Mouse (Mus musculus): ENCODE data around the gene Srarp. TPM values are rescaled to one million over a fixed set of nuclear protein-coding genes. Genes with fewer than 3 reads are reported as not detected.

Gene Srarp
- polyA plus RNA-seq, 1 experiment from 2014 or later, result not detected

DNA sequence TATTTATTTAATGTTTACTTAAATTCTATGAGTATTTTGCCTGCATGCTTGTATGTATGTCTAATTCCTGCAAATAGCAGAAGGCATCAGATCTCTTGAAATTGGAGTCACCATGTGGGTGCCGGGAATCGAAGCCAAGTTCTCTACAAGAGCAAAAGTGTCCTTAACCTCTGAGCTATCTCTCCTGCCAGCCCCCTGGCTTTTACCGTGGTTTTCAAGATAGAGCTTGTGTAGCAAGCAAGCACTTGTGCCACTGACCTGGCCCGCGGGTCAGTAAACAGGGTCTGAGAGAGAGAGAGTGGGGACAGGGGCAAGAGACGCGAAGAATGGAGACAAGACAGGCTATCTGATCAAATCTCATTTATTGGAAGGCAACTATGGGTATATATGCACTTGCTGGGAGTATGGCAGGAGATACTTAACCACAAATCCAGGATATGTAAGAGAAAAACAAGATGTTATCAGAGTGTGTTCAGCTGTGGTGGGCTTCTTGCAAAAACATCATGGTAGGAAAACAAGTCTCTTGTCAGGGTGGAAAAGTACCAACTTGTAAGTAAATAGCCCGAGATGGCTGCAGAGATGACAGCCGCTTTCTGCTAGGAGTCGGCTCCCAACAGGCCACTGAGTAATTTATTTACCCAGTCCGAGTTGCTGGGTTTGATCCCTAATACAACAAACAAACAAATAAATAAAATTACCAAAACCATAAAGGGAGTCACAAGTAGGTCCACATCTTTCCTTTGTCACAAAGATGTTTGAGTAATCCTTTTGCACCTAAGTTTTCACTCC, 7.9 kb upstream of the Srarp start:
- no peak for ATAC-seq
- Histone ChIP-seq H3K4me3 (ENCODE audit: low read depth, low read length) (peak overlapping the region; percentile 95), H3K27me3 (replicated peaks; ENCODE audit: control insufficient read depth, insufficient read depth, low read length) (no peaks in the 10 kb centered on the region), H3K27ac (ENCODE audit: low read depth, low read length) (no peak overlapping the region), H3K9ac (ENCODE audit: low read depth, low read length) (peak overlapping the region; percentile 79), H3K9me3 (ENCODE audit: control insufficient read depth) (no peaks in the 10 kb centered on the region), H3K36me3 (ENCODE audit: control insufficient read depth, insufficient read depth) (peaks cover 12% of the 10 kb centered on the region), H3K4me1 (replicated peaks; ENCODE audit: control insufficient read depth, insufficient read depth, low read length) (peaks cover 4% of the 10 kb centered on the region; the same call in 1 of the 2 replicates), H3K4me2 (replicated peaks; ENCODE audit: low read depth) (peak overlapping the region; percentile 94)
- TF ChIP-seq CTCF (IDR thresholded peaks at IDR 0.05; ENCODE audit: low read depth), result no peak
- WGBS, result 37% methylated on average over 11 of the region's 11 CpGs

DNA sequence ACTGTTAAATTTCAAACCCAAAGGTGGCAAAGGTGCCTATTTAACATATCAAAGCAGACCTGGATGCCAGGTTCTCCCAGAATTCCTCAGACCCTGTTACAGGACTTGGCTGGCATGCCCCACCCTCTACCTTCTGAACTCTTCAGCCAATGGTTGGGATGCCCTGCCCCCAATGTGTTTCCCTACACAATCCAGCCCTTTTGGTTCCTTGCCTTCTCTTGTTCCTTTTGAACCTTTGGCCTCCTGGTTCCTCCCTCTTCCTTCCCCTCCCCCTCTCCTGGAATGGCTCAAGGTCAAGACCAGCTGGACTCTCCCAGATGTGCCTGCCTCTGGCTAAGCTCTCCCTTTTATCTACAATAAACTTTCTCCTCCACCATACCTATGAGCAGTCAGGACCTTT, 5.0 kb upstream of the Srarp start:
- Histone ChIP-seq H3K4me2 (replicated peaks; ENCODE audit: low read depth) (no peak overlapping the region), H3K9me3 (ENCODE audit: control insufficient read depth) (no peaks in the 10 kb centered on the region), H3K36me3 (ENCODE audit: control insufficient read depth, insufficient read depth) (no peaks in the 10 kb centered on the region), H3K9ac (ENCODE audit: low read depth, low read length) (no peak overlapping the region), H3K4me1 (replicated peaks; ENCODE audit: control insufficient read depth, insufficient read depth, low read length) (peaks cover 4% of the 10 kb centered on the region; the same call in 1 of the 2 replicates), H3K4me3 (ENCODE audit: low read depth, low read length) (no peak overlapping the region), H3K27me3 (replicated peaks; ENCODE audit: control insufficient read depth, insufficient read depth, low read length) (no peaks in the 10 kb centered on the region), H3K27ac (ENCODE audit: low read depth, low read length) (no peak overlapping the region)
- ATAC-seq, result no peak
- no peak for TF ChIP-seq CTCF (IDR thresholded peaks at IDR 0.05; ENCODE audit: low read depth)

GRCm38 (mm10) chr4:141439083-141439803, 3.3 kb upstream of the Srarp start:
- no peak for ATAC-seq

GRCm38 (mm10) chr4:141433191-141433590, 2.7 kb downstream of the Srarp start:
- Histone ChIP-seq H3K27me3 (replicated peaks; ENCODE audit: control insufficient read depth, insufficient read depth, low read length) (no peaks in the 10 kb centered on the region), H3K9me3 (ENCODE audit: control insufficient read depth) (no peaks in the 10 kb centered on the region), H3K27ac (ENCODE audit: low read depth, low read length) (no peak overlapping the region), H3K36me3 (ENCODE audit: control insufficient read depth, insufficient read depth) (no peaks in the 10 kb centered on the region), H3K4me3 (ENCODE audit: low read depth, low read length) (no peak overlapping the region), H3K4me2 (replicated peaks; ENCODE audit: low read depth) (no peak overlapping the region), H3K4me1 (replicated peaks; ENCODE audit: control insufficient read depth, insufficient read depth, low read length) (no peaks in the 10 kb centered on the region), H3K9ac (ENCODE audit: low read depth, low read length) (no peak overlapping the region)
- 84% methylated on average over 18 of the region's 18 CpGs for WGBS
- ATAC-seq, result no peak
- TF ChIP-seq CTCF (IDR thresholded peaks at IDR 0.05; ENCODE audit: low read depth), result no peak

More at GRCm38 (mm10) chr4:141439083-141439803, 3.3 kb upstream of the Srarp start:
- H3K9me3 ChIP-seq (ENCODE audit: control insufficient read depth), result no peaks in the 10 kb centered on the region
- no peaks in the 10 kb centered on the region for H3K36me3 ChIP-seq (ENCODE audit: control insufficient read depth, insufficient read depth)
- no peaks in the 10 kb centered on the region for H3K27me3 ChIP-seq (replicated peaks; ENCODE audit: control insufficient read depth, insufficient read depth, low read length)
- 57% methylated on average over 12 of the region's 12 CpGs for WGBS
- H3K4me2 ChIP-seq (replicated peaks; ENCODE audit: low read depth), result no peak overlapping the region
- no peak for TF ChIP-seq CTCF (IDR thresholded peaks at IDR 0.05; ENCODE audit: low read depth)
- no peaks in the 10 kb centered on the region for H3K4me1 ChIP-seq (replicated peaks; ENCODE audit: control insufficient read depth, insufficient read depth, low read length)
- no peak overlapping the region for H3K27ac ChIP-seq (ENCODE audit: low read depth, low read length)
- no peak overlapping the region for H3K9ac ChIP-seq (ENCODE audit: low read depth, low read length)
- H3K4me3 ChIP-seq (ENCODE audit: low read depth, low read length), result no peak overlapping the region

DNA sequence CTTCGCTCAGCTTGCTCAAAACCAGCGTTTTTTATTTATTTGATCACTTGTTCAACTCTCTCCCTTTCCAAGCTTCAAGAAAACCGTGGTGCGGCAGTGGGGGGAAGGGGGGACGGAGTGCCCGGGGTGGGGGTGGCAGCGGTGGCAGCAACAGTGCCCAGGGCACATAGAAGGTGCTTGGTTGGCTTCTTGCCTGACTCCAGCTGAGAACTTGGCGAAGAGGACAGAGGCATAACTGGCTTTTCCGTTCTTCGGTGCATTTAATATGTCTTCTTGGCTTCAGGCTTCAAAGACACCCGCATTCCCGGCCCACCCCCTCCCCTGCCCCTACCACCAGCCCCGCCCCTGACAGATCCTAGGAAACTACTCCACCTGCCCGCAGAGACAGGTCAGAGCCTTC, 3.2 kb downstream of the Srarp start:
- Histone ChIP-seq H3K36me3 (ENCODE audit: control insufficient read depth, insufficient read depth) (no peaks in the 10 kb centered on the region), H3K9me3 (ENCODE audit: control insufficient read depth) (no peaks in the 10 kb centered on the region), H3K4me1 (replicated peaks; ENCODE audit: control insufficient read depth, insufficient read depth, low read length) (no peaks in the 10 kb centered on the region), H3K27ac (ENCODE audit: low read depth, low read length) (no peak overlapping the region), H3K9ac (ENCODE audit: low read depth, low read length) (no peak overlapping the region), H3K27me3 (replicated peaks; ENCODE audit: control insufficient read depth, insufficient read depth, low read length) (no peaks in the 10 kb centered on the region), H3K4me3 (ENCODE audit: low read depth, low read length) (no peak overlapping the region), H3K4me2 (replicated peaks; ENCODE audit: low read depth) (no peak overlapping the region)
- no peak for ATAC-seq
- no peak for TF ChIP-seq CTCF (IDR thresholded peaks at IDR 0.05; ENCODE audit: low read depth)
- 59% methylated on average over 14 of the region's 14 CpGs for WGBS

DNA sequence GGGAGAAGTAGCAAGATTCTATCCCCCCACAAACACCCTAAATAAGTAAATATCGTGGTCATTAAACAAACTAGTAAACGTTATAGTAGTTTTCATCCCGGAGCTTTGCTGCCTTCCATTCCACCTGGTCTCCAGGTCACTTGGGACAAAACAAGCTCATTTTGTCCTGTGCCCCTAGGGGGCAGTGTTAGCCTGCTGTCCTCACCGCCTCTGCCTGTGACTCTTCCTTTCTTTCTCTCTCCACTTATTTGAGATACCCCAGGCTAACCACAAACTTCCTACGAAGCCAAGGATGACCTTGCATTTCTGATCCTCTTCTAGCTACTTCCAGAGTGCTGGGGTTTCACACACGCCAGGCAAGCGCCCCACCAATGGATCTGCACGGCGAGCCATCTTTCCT, 4.9 kb downstream of the Srarp start:
- 41% methylated on average over 9 of the region's 9 CpGs for WGBS
- no peak overlapping the region for H3K9ac ChIP-seq (ENCODE audit: low read depth, low read length)
- H3K4me3 ChIP-seq (ENCODE audit: low read depth, low read length), result no peak overlapping the region
- no peak overlapping the region for H3K4me2 ChIP-seq (replicated peaks; ENCODE audit: low read depth)
- H3K36me3 ChIP-seq (ENCODE audit: control insufficient read depth, insufficient read depth), result no peaks in the 10 kb centered on the region
- no peak for ATAC-seq
- no peaks in the 10 kb centered on the region for H3K9me3 ChIP-seq (ENCODE audit: control insufficient read depth)
- H3K27me3 ChIP-seq (replicated peaks; ENCODE audit: control insufficient read depth, insufficient read depth, low read length), result no peaks in the 10 kb centered on the region
- 0 out of 2 replicates have a peak, but pooled peaks cover under 1% of the 10 kb centered on the region for H3K4me1 ChIP-seq (replicated peaks; ENCODE audit: control insufficient read depth, insufficient read depth, low read length)
- no peak overlapping the region for H3K27ac ChIP-seq (ENCODE audit: low read depth, low read length)
- TF ChIP-seq CTCF (IDR thresholded peaks at IDR 0.05; ENCODE audit: low read depth), result peak; percentile 91

Data from intestine, postnatal 0 days (tissue).